Mouse (Mus musculus) erythroid progenitor cell, adult 5-6 weeks (primary cell): Measurements from ENCODE around the gene Tbc1d8. TPM values are rescaled to one million over a fixed set of nuclear protein-coding genes. Genes with fewer than 3 reads are reported as not detected.
A peak's percentile ranks its signal among the peaks of the same experiment; 100 is the strongest.

Experiments used
- ATAC-seq: replicated peaks from 2 replicates; pipeline ENCODE4 v1.8.0; 2016; ENCODE audit warnings: moderate number of reproducible peaks, mild to moderate bottlenecking, moderate TSS enrichment, inconsistent platforms; ENCODE audit not compliant: poor library complexity, low FRiP score, severe bottlenecking
- total RNA-seq, 2 experiments: library from RNA; stranded (forward) in 1 of 2; stranded (reverse) in 1 of 2; fragments of 150-400 nt in 1 of 2; fragments of 186-747, 209-891 nt in 1 of 2; gene quantifications; 2 replicates each; pipeline versions ENCODE4 v1.2.3 to v1.2.4; 2015 to 2017; ENCODE audit warnings: low replicate concordance in 2 of 2

Tbc1d8 gene
- total RNA-seq, 2 experiments from 2014 or later = 3.3 to 25.2 TPM

- no peak for ATAC-seq
Measured at GRCm38 (mm10) chr1:39408123-39408522, 70.4 kb downstream of the Tbc1d8 start.

GRCm38 (mm10) chr1:39407108-39407507 lies 71.4 kb downstream of the Tbc1d8 start:
- ATAC-seq = no peak

- ATAC-seq = no peak
Measured at GRCm38 (mm10) chr1:39400173-39400572, 78.4 kb downstream of the Tbc1d8 start.

GRCm38 (mm10) chr1:39399228-39399627 lies 79.3 kb downstream of the Tbc1d8 start:
- no peak for ATAC-seq

- ATAC-seq = no peak
Measured at GRCm38 (mm10) chr1:39398284-39398683, 80.3 kb downstream of the Tbc1d8 start.

GRCm38 (mm10) chr1:39396347-39396746 lies 82.2 kb downstream of the Tbc1d8 start:
- no peak for ATAC-seq

GRCm38 (mm10) chr1:39394650-39395049 lies 83.9 kb downstream of the Tbc1d8 start:
- ATAC-seq = no peak

GRCm38 (mm10) chr1:39394096-39394495 lies 84.5 kb downstream of the Tbc1d8 start:
- no peak for ATAC-seq

- ATAC-seq = no peak
Measured at GRCm38 (mm10) chr1:39393217-39393867, 85.2 kb downstream of the Tbc1d8 start.

- peak; percentile 73; the same call in 1 of the 2 replicates for ATAC-seq
Measured at GRCm38 (mm10) chr1:39392189-39392588, 86.4 kb downstream of the Tbc1d8 start.

GRCm38 (mm10) chr1:39391652-39392051 lies 86.9 kb downstream of the Tbc1d8 start:
- ATAC-seq = no peak

GRCm38 (mm10) chr1:39389338-39389737 lies 89.2 kb downstream of the Tbc1d8 start:
- ATAC-seq = no peak

- peak; percentile 76 for ATAC-seq
Measured at GRCm38 (mm10) chr1:39388163-39388562, 90.4 kb downstream of the Tbc1d8 start.

GRCm38 (mm10) chr1:39387497-39387896 lies 91.1 kb downstream of the Tbc1d8 start:
- ATAC-seq = no peak

GRCm38 (mm10) chr1:39386456-39386855 lies 92.1 kb downstream of the Tbc1d8 start:
- no peak for ATAC-seq

GRCm38 (mm10) chr1:39384914-39385313 lies 93.6 kb downstream of the Tbc1d8 start:
- ATAC-seq = no peak

GRCm38 (mm10) chr1:39381017-39381416 lies 97.5 kb downstream of the Tbc1d8 start:
- no peak for ATAC-seq

GRCm38 (mm10) chr1:39379021-39379420 lies 99.5 kb downstream of the Tbc1d8 start:
- ATAC-seq = no peak

GRCm38 (mm10) chr1:39378540-39378939 lies 100.0 kb downstream of the Tbc1d8 start:
- no peak for ATAC-seq

- no peak for ATAC-seq
Measured at GRCm38 (mm10) chr1:39376726-39377240, 101.8 kb downstream of the Tbc1d8 start.

- no peak for ATAC-seq
Measured at GRCm38 (mm10) chr1:39376121-39376520, 102.4 kb downstream of the Tbc1d8 start.
